Mouse (Mus musculus) brain, embryonic 14.5 days (tissue): Measurements from ENCODE around the gene Ift52. TPM values are rescaled to one million over a fixed set of nuclear protein-coding genes. Genes with fewer than 3 reads are reported as not detected.
A peak's percentile ranks its signal among the peaks of the same experiment; 100 is the strongest.

Experiments used
- DNase-seq: peaks from one replicate; pipeline ENCODE4 v3.0.0-alpha.2; 2011; ENCODE audit warnings: low read depth
- CTCF ChIP-seq: fragments of 200-500 bp; IDR thresholded peaks from 2 replicates; pipeline ENCODE4 v1.5.1; 2012; ENCODE audit warnings: inconsistent platforms, mild to moderate bottlenecking, moderate library complexity, borderline replicate concordance; ENCODE audit not compliant: insufficient read depth, insufficient read length; ENCODE audit errors: extremely low read depth
- POLR2A ChIP-seq: fragments of 200-500 bp; IDR thresholded peaks from 2 replicates; pipeline ENCODE4 v1.6.1; 2012; ENCODE audit warnings: mild to moderate bottlenecking, inconsistent platforms, borderline replicate concordance; ENCODE audit not compliant: poor library complexity, insufficient read depth, insufficient read length, severe bottlenecking; ENCODE audit errors: extremely low read depth
- polyA plus RNA-seq: library from polyadenylated mRNA; depleted of rRNA; stranded (reverse); fragments of >200 nt; gene quantifications from 2 replicates; pipeline ENCODE4 v1.2.3, GENCODE M21; 2012; rRNA removed

Gene Ift52
- polyA plus RNA-seq, 1 experiment = 34.1 TPM

GRCm38 (mm10) chr2:163087728-163088127, 70.6 kb downstream of the Ift52 start, which contains the start of gene Gtsf1l:
TSS of gene Gtsf1l (minus strand) at chr2:163087855.
- TF ChIP-seq CTCF = no peak
- no peak for TF ChIP-seq POLR2A
- DNase-seq = no peak

DNA sequence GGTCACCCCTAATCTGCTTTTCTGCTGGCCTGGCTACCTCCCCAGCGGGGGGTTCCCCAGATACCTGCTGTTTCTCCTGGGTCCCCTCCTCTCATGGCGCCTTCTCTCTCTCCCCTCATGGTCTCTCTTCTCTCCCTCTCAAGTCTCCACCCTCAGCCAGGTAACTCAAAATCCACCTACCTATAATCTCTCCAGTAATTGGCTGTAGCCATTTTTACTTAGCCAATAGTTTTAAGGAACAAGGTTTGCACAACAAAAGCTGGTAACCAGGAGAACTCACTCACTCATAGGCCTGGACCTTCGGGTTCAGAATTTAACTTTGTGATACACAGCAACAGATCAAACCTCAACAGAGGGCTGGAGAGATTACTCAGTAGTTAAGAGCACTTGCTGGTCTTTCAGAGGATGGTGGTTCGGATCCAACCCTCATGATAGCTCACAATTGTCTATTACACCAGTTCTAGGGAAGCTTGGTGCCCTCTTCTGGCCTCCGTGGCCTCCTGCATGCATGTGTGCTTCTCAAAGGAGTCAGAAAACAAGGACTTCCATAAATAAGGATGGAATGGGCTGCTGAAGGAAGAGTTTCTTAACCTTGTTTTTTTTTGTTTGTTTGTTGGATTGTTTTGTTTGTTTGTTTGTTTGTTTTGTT, 72.4 kb downstream of the Ift52 start:
- peak; percentile 40; the same call in 1 of the 2 replicates for TF ChIP-seq CTCF
- no peak for TF ChIP-seq POLR2A
- no peak for DNase-seq

- no peak for DNase-seq
- TF ChIP-seq POLR2A (no peak), CTCF (no peak)
Measured at GRCm38 (mm10) chr2:163094909-163095308, 77.8 kb downstream of the Ift52 start.

Other genes starting within 250 kb of the Ift52 start
- 311 and 398 TPM in 2 replicates for gene Srsf6, start 85.8 kb upstream of the Ift52 start, polyA plus RNA-seq
- gene L3mbtl1, start 73.9 kb upstream of the Ift52 start, polyA plus RNA-seq = 3.6 and 5.2 TPM in 2 replicates
- gene Sgk2, start 30.0 kb upstream of the Ift52 start, polyA plus RNA-seq = 0.05 and 0.09 TPM in 2 replicates
- 11.0 and 15.9 TPM in 2 replicates for gene Mybl2, start 37.3 kb downstream of the Ift52 start, polyA plus RNA-seq
- not detected in 2 replicates for gene Gtsf1l, start 70.5 kb downstream of the Ift52 start, polyA plus RNA-seq
- 67.0 and 70.4 TPM in 2 replicates for gene Tox2, start 185.8 kb downstream of the Ift52 start, polyA plus RNA-seq